Mouse (Mus musculus) liver, embryonic 14.5 days (tissue): ENCODE data around the gene Apbb2.

Source experiments
- CTCF ChIP-seq: IDR thresholded peaks from 2 replicates; pipeline ENCODE4 v1.5.1; 2016; ENCODE audit warnings: antibody characterized with exemption, low read depth, control low read depth
- EP300 ChIP-seq: IDR thresholded peaks from 2 replicates; pipeline ENCODE4 v1.6.1; 2016; ENCODE audit warnings: antibody characterized with exemption, low read depth

DNA sequence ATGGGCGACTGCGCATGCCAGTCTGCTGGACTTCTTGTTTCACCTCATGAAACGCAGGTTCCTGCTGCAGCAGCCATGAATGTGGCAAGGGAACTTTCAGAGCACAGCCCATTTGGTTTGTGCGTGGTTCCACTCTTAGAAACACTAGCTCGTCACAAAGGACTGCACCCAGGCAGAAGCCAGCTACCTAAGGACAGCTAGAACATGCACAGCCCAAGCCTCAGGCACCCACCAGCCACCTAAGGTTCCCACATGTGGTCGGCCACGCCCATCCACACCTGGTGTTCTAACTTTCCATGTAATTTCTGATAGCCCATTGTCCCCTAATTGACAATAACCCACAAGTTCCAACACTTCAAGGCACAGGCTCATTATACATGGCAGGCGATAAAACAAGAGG, 102.3 kb downstream of the Apbb2 start:
- no peak for TF ChIP-seq CTCF
- TF ChIP-seq EP300, result no peak
